Mouse (Mus musculus): ENCODE results near the gene Tfap2b. TPM values are rescaled to one million over a fixed set of nuclear protein-coding genes. Genes with fewer than 3 reads are reported as not detected.

Gene Tfap2b
- total and polyA plus RNA-seq, 2 experiments from 2014 or later: 1.0 to 1.5 TPM

- Histone ChIP-seq H3K4me2 (ENCODE audit: low read depth) (no peak overlapping the region), H3K27ac (ENCODE audit: low read depth, low read length) (no peak overlapping the region), H3K27me3 (ENCODE audit: insufficient read depth, low read length) (peaks cover 95% of the 10 kb centered on the region), H3K4me3 (ENCODE audit: low read depth, low read length) (no peak overlapping the region), H3K4me1 (ENCODE audit: insufficient read depth) (no peaks in the 10 kb centered on the region), H3K9me3 (ENCODE audit: low read length) (no peaks in the 10 kb centered on the region), H3K36me3 (ENCODE audit: insufficient read depth) (no peaks in the 10 kb centered on the region), H3K9ac (no peak overlapping the region)
- DNase-seq: no peak
- WGBS: 6% methylated on average over 7 of the region's 7 CpGs
- no peak for TF ChIP-seq CTCF (IDR thresholded peaks at IDR 0.05; ENCODE audit: low read depth)
- ATAC-seq: no peak
These were observed 9.5 kb downstream of the Tfap2b start for GRCm38 (mm10) chr1:19218221-19218620.

GRCm38 (mm10) chr1:19219381-19219780 lies 10.7 kb downstream of the Tfap2b start:
- no peak overlapping the region for H3K27ac ChIP-seq (ENCODE audit: low read depth, low read length)
- no peak overlapping the region for H3K9ac ChIP-seq
- H3K36me3 ChIP-seq (ENCODE audit: insufficient read depth): no peaks in the 10 kb centered on the region
- no peaks in the 10 kb centered on the region for H3K4me1 ChIP-seq (ENCODE audit: insufficient read depth)
- TF ChIP-seq CTCF (IDR thresholded peaks at IDR 0.05; ENCODE audit: low read depth): no peak
- H3K4me2 ChIP-seq (ENCODE audit: low read depth): no peak overlapping the region
- H3K4me3 ChIP-seq (ENCODE audit: low read depth, low read length): no peak overlapping the region
- peaks cover 94% of the 10 kb centered on the region for H3K27me3 ChIP-seq (ENCODE audit: insufficient read depth, low read length)
- DNase-seq (no peak), ATAC-seq (no peak)
- no peaks in the 10 kb centered on the region for H3K9me3 ChIP-seq (ENCODE audit: low read length)

GRCm38 (mm10) chr1:19220564-19220963 lies 11.8 kb downstream of the Tfap2b start:
- Histone ChIP-seq H3K27ac (ENCODE audit: low read depth, low read length) (no peak overlapping the region), H3K27me3 (ENCODE audit: insufficient read depth, low read length) (peaks cover 94% of the 10 kb centered on the region), H3K9ac (no peak overlapping the region), H3K36me3 (ENCODE audit: insufficient read depth) (no peaks in the 10 kb centered on the region), H3K4me1 (ENCODE audit: insufficient read depth) (no peaks in the 10 kb centered on the region), H3K4me3 (ENCODE audit: low read depth, low read length) (no peak overlapping the region), H3K4me2 (ENCODE audit: low read depth) (no peak overlapping the region), H3K9me3 (ENCODE audit: low read length) (no peaks in the 10 kb centered on the region)
- ATAC-seq: no peak
- no peak for TF ChIP-seq CTCF (IDR thresholded peaks at IDR 0.05; ENCODE audit: low read depth)
- WGBS: 3% methylated on average over 1 of the region's 1 CpGs
- no peak for DNase-seq

- no peak overlapping the region for H3K4me3 ChIP-seq (ENCODE audit: low read depth, low read length)
- H3K27me3 ChIP-seq (ENCODE audit: insufficient read depth, low read length): peaks cover 93% of the 10 kb centered on the region
- no peak for TF ChIP-seq CTCF (IDR thresholded peaks at IDR 0.05; ENCODE audit: low read depth)
- H3K4me1 ChIP-seq (ENCODE audit: insufficient read depth): no peaks in the 10 kb centered on the region
- 1% methylated on average over 7 of the region's 7 CpGs for WGBS
- no peak overlapping the region for H3K9ac ChIP-seq
- H3K36me3 ChIP-seq (ENCODE audit: insufficient read depth): no peaks in the 10 kb centered on the region
- no peak overlapping the region for H3K4me2 ChIP-seq (ENCODE audit: low read depth)
- ATAC-seq (no peak), DNase-seq (no peak)
- H3K9me3 ChIP-seq (ENCODE audit: low read length): no peaks in the 10 kb centered on the region
- H3K27ac ChIP-seq (ENCODE audit: low read depth, low read length): no peak overlapping the region
These were observed 12.9 kb downstream of the Tfap2b start for GRCm38 (mm10) chr1:19221601-19222000.

- WGBS: 3% methylated on average over 8 of the region's 8 CpGs
- no peak for TF ChIP-seq CTCF (IDR thresholded peaks at IDR 0.05; ENCODE audit: low read depth)
- H3K4me1 ChIP-seq (ENCODE audit: insufficient read depth): no peaks in the 10 kb centered on the region
- H3K9ac ChIP-seq: no peak overlapping the region
- H3K27ac ChIP-seq (ENCODE audit: low read depth, low read length): no peak overlapping the region
- ATAC-seq (peak; percentile 65; the same call in 1 of the 2 replicates), DNase-seq (peak; percentile 51)
- no peaks in the 10 kb centered on the region for H3K9me3 ChIP-seq (ENCODE audit: low read length)
- peaks cover 95% of the 10 kb centered on the region for H3K27me3 ChIP-seq (ENCODE audit: insufficient read depth, low read length)
- no peak overlapping the region for H3K4me2 ChIP-seq (ENCODE audit: low read depth)
- no peaks in the 10 kb centered on the region for H3K36me3 ChIP-seq (ENCODE audit: insufficient read depth)
- H3K4me3 ChIP-seq (ENCODE audit: low read depth, low read length): no peak overlapping the region
These were observed 18.0 kb downstream of the Tfap2b start for GRCm38 (mm10) chr1:19226699-19227098.

- DNase-seq (no peak), ATAC-seq (no peak)
- H3K4me3 ChIP-seq (ENCODE audit: low read depth, low read length): no peak overlapping the region
- no peak overlapping the region for H3K4me2 ChIP-seq (ENCODE audit: low read depth)
- no peaks in the 10 kb centered on the region for H3K36me3 ChIP-seq (ENCODE audit: insufficient read depth)
- no peaks in the 10 kb centered on the region for H3K4me1 ChIP-seq (ENCODE audit: insufficient read depth)
- no peak for TF ChIP-seq CTCF (IDR thresholded peaks at IDR 0.05; ENCODE audit: low read depth)
- H3K27me3 ChIP-seq (ENCODE audit: insufficient read depth, low read length): peaks cover 90% of the 10 kb centered on the region
- WGBS: under 1% methylated on average over 16 of the region's 16 CpGs
- H3K9me3 ChIP-seq (ENCODE audit: low read length): no peaks in the 10 kb centered on the region
- H3K9ac ChIP-seq: no peak overlapping the region
- no peak overlapping the region for H3K27ac ChIP-seq (ENCODE audit: low read depth, low read length)
These were observed 22.3 kb downstream of the Tfap2b start for GRCm38 (mm10) chr1:19230926-19231573.

GRCm38 (mm10) chr1:19231574-19232080 lies 22.9 kb downstream of the Tfap2b start:
- Histone ChIP-seq H3K9me3 (ENCODE audit: low read length) (no peaks in the 10 kb centered on the region), H3K4me3 (ENCODE audit: low read depth, low read length) (no peak overlapping the region), H3K4me2 (ENCODE audit: low read depth) (no peak overlapping the region), H3K36me3 (ENCODE audit: insufficient read depth) (no peaks in the 10 kb centered on the region), H3K27ac (ENCODE audit: low read depth, low read length) (no peak overlapping the region), H3K27me3 (ENCODE audit: insufficient read depth, low read length) (peaks cover 88% of the 10 kb centered on the region), H3K4me1 (ENCODE audit: insufficient read depth) (no peaks in the 10 kb centered on the region), H3K9ac (no peak overlapping the region)
- WGBS: 5% methylated on average over 16 of the region's 16 CpGs
- DNase-seq (no peak), ATAC-seq (no peak)
- no peak for TF ChIP-seq CTCF (IDR thresholded peaks at IDR 0.05; ENCODE audit: low read depth)

Measured in forebrain, postnatal 0 days (tissue).